Mouse (Mus musculus) liver, postnatal 0 days (tissue): ENCODE measurements around the gene Defa30. TPM values are rescaled to one million over a fixed set of nuclear protein-coding genes. Genes with fewer than 3 reads are reported as not detected.
A peak's percentile ranks its signal among the peaks of the same experiment; 100 is the strongest.
"Not testable (repeated sequence)": the region's sequence is repeated elsewhere in the genome, so short reads cannot be mapped to it uniquely, and the experiment has no call there.

Source experiments
- ATAC-seq: fragments of 200-750 bp; cut with Nextera tagmentation; 2 replicates; pipeline ENCODE4 v1.8.0; 2017; ENCODE audit warnings: mild to moderate bottlenecking, moderate library complexity
- DNase-seq: peaks from one replicate; pipeline ENCODE4 v3.0.0-alpha.2; 2016
- H3K27ac ChIP-seq: fragments of 300-500 bp; sonication (generic); 2 replicates; pipeline ENCODE4 v1.5.1; 2014; ENCODE audit warnings: antibody characterized with exemption, moderate library complexity, mild to moderate bottlenecking, low read depth
- H3K27me3 ChIP-seq: fragments of 300-500 bp; sonication (generic); 2 replicates; pipeline ENCODE4 v1.6.1; 2014; ENCODE audit warnings: low read length, control low read depth, mixed read lengths; ENCODE audit not compliant: insufficient read depth
- H3K36me3 ChIP-seq: fragments of 300-500 bp; sonication (generic); replicated peaks from 2 replicates; pipeline ENCODE4 v1.6.1; 2014; ENCODE audit warnings: mild to moderate bottlenecking, control low read depth, low read length, moderate library complexity, mixed read lengths; ENCODE audit not compliant: insufficient read depth
- H3K4me1 ChIP-seq: fragments of 300-500 bp; sonication (generic); 2 replicates; pipeline ENCODE4 v1.6.1; 2014; ENCODE audit warnings: antibody characterized with exemption, mild to moderate bottlenecking, control low read depth; ENCODE audit not compliant: insufficient read depth
- H3K4me2 ChIP-seq: fragments of 300-500 bp; sonication (generic); 2 replicates; pipeline ENCODE4 v1.6.1; 2014; ENCODE audit warnings: low read depth, mild to moderate bottlenecking, low read length, moderate library complexity, mixed read lengths
- H3K4me3 ChIP-seq: fragments of 300-500 bp; sonication (generic); 2 replicates; pipeline ENCODE4 v1.5.1; 2014; ENCODE audit warnings: low read depth, low read length
- H3K9ac ChIP-seq: fragments of 300-500 bp; sonication (generic); replicated peaks from 2 replicates; pipeline ENCODE4 v1.6.1; 2014; ENCODE audit warnings: mild to moderate bottlenecking, moderate library complexity
- H3K9me3 ChIP-seq: fragments of 300-500 bp; sonication (generic); 2 replicates; pipeline ENCODE4 v1.6.1; 2016; ENCODE audit warnings: mild to moderate bottlenecking, control low read depth, low read length, mixed read lengths
- CTCF ChIP-seq: sonication (generic); IDR thresholded peaks from 2 replicates; pipeline ENCODE4 v1.5.1; 2016; ENCODE audit warnings: antibody characterized with exemption, low read depth
- EP300 ChIP-seq: IDR thresholded peaks from 2 replicates; pipeline ENCODE4 v1.6.1; 2016; ENCODE audit warnings: antibody characterized with exemption, low read depth, mild to moderate bottlenecking
- WGBS: fragments of 180-500 bp; shearing (Covaris S2); extraction: QIAGEN DNeasy Blood & Tissue Kit; methylation state at CpG from one replicate; pipeline ENCODE4 v1.1.7; 2014; ENCODE audit not compliant: insufficient replicate concordance; 5-methylcytosine and 5-hydroxymethylcytosine counted together
- polyA plus RNA-seq: library from polyadenylated mRNA; unstranded; fragments of >200 nt; fragmentation: Nextera tagmentation; extraction: Ambion mirVana; gene quantifications from 2 replicates; pipeline ENCODE4 v1.2.1, GENCODE M21; 2015

Defa30 gene
- not detected in 2 replicates for polyA plus RNA-seq

GRCm38 (mm10) chr8:21134342-21134741, at the start of gene Defa30:
Gene Defa30, plus strand, starts transcription at chr8:21134642.
- not testable (repeated sequence) for H3K9me3 ChIP-seq, H3K4me1 ChIP-seq, ATAC-seq, H3K4me3 ChIP-seq, H3K27me3 ChIP-seq, H3K27ac ChIP-seq, H3K4me2 ChIP-seq, H3K36me3 ChIP-seq, H3K9ac ChIP-seq, DNase-seq
- 43% methylated on average over 3 of the region's 3 CpGs for WGBS

DNA sequence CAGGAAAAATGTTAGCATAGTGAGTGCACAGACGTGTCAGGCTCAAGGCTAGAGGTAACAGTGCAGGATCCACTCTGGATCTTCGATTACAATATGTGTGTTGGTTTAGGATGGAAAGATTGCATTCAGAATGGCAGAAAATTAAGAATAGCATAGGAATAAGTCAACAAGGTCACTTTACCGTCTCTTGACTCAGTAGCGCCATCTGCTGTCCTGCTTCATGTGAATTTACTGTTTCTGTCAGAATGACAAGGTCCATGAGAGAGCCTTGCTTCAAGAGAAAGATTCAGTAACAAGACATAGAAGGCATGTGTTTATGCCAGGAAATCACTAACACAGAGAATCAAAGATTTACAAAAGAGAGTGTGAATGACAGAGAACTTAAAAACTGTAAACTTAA, 41.3 kb upstream of the Defa30 start:
- DNase-seq (no peak), ATAC-seq (no peak)
- Histone ChIP-seq H3K4me1 (no peaks in the 10 kb centered on the region), H3K9me3 (no peaks in the 10 kb centered on the region), H3K36me3 (no peaks in the 10 kb centered on the region), H3K27ac (no peak overlapping the region), H3K27me3 (no peaks in the 10 kb centered on the region), H3K4me2 (no peak overlapping the region), H3K9ac (no peak overlapping the region), H3K4me3 (no peak overlapping the region)
- 34% methylated on average over 4 of the region's 4 CpGs for WGBS
- TF ChIP-seq CTCF (peak; percentile 32; the same call in 1 of the 2 replicates), EP300 (no peak)

GRCm38 (mm10) chr8:21095950-21096349, 38.5 kb upstream of the Defa30 start, which contains the start of gene Gm14851:
Gene Gm14851, minus strand, starts transcription at chr8:21096050.
- H3K4me2 ChIP-seq, H3K36me3 ChIP-seq, H3K27ac ChIP-seq, H3K4me3 ChIP-seq, H3K4me1 ChIP-seq, H3K9me3 ChIP-seq, H3K27me3 ChIP-seq, ATAC-seq, DNase-seq, H3K9ac ChIP-seq: not testable (repeated sequence)
- no CpG with 5 or more reads among the region's 2 CpGs for WGBS

GRCm38 (mm10) chr8:21161977-21162376, 27.5 kb downstream of the Defa30 start, which contains the start of gene Defa22:
Gene Defa22, plus strand, starts transcription at chr8:21162277.
- H3K4me1 ChIP-seq, ATAC-seq, H3K27me3 ChIP-seq, H3K9ac ChIP-seq, H3K27ac ChIP-seq, DNase-seq, H3K9me3 ChIP-seq, H3K4me3 ChIP-seq, H3K4me2 ChIP-seq, H3K36me3 ChIP-seq: not testable (repeated sequence)
- no CpG with 5 or more reads among the region's 1 CpGs for WGBS

Other genes starting within 250 kb of the Defa30 start
- gene Defb33, start 242.0 kb upstream of the Defa30 start, polyA plus RNA-seq, result not detected in 2 replicates
- gene Gm15056, start 232.0 kb upstream of the Defa30 start, polyA plus RNA-seq, result not detected in 2 replicates
- gene Gm6040, start 212.6 kb upstream of the Defa30 start, polyA plus RNA-seq, result not detected in 2 replicates
- not detected in 2 replicates for gene AY761185, start 189.9 kb upstream of the Defa30 start, polyA plus RNA-seq
- not detected in 2 replicates for gene Defa21, start 109.1 kb upstream of the Defa30 start, polyA plus RNA-seq
- not detected in 2 replicates for gene Defa23, start 79.6 kb upstream of the Defa30 start, polyA plus RNA-seq
- gene Defa35, start 69.6 kb upstream of the Defa30 start, polyA plus RNA-seq, result not detected in 2 replicates
- not detected in 2 replicates for gene Defa25, start 50.2 kb upstream of the Defa30 start, polyA plus RNA-seq
- gene Gm14851, start 38.6 kb upstream of the Defa30 start, polyA plus RNA-seq, result not detected in 2 replicates
- gene Defa22, start 27.6 kb downstream of the Defa30 start, polyA plus RNA-seq, result not detected in 2 replicates
- gene Defa31, start 57.0 kb downstream of the Defa30 start, polyA plus RNA-seq, result not detected in 2 replicates
- not detected in 2 replicates for gene Gm15293, start 66.9 kb downstream of the Defa30 start, polyA plus RNA-seq
- gene Gm15292, start 115.1 kb downstream of the Defa30 start, polyA plus RNA-seq, result not detected in 2 replicates
- gene Defa27, start 180.9 kb downstream of the Defa30 start, polyA plus RNA-seq, result not detected in 2 replicates
- gene Defa29, start 192.4 kb downstream of the Defa30 start, polyA plus RNA-seq, result not detected in 2 replicates
- gene Defa2, start 243.9 kb downstream of the Defa30 start, polyA plus RNA-seq, result not detected in 2 replicates